Mouse (Mus musculus) liver, adult 2 months (tissue): ENCODE measurements around the gene Lsm14a.

Experiments used
- CTCF ChIP-seq: fragments of 200-500 bp; IDR thresholded peaks from 2 replicates; pipeline ENCODE4 v1.5.1; 2011; ENCODE audit warnings: low read depth, low read length, control low read depth
- POLR2A ChIP-seq: fragments of 200-500 bp; IDR thresholded peaks from 2 replicates; pipeline ENCODE4 v1.6.1; 2011; ENCODE audit warnings: low read length, control low read depth; ENCODE audit not compliant: insufficient read depth; ENCODE audit errors: extremely low read depth

DNA sequence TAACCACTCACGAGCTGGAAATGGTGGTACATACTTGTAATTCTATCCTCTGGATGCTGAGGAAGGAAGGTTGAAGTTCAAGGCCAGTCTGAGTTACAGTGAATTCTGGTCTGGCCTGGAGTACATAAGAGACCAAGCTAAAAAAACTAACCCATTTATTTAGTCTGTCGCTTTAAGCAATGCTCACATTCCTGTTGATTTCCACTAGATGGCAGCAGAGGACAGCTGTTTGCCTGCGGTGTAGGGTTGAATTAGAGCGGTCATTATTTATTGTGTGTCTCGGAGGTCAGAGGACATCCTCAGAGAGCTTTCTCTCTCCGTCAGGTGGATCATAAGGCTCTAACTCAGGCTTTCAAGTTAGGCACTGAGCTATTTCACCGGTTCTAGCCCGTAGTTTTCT, 14.4 kb upstream of the Lsm14a start:
- TF ChIP-seq CTCF, result peak; percentile 73
- no peak for TF ChIP-seq POLR2A
